Mouse (Mus musculus) cerebellum, adult 8-10 months (tissue): Measurements from ENCODE around the gene Agpat2.

Experiments
- DNase-seq: peaks from one replicate; pipeline ENCODE4 v3.0.0; 2022

The Agpat2 gene

GRCm38 (mm10) chr2:26571826-26572225 lies 32.4 kb downstream of the Agpat2 start:
- no peak for DNase-seq

GRCm38 (mm10) chr2:26571400-26571799 lies 32.8 kb downstream of the Agpat2 start:
- no peak for DNase-seq

- peak; percentile 25 for DNase-seq
Observed at GRCm38 (mm10) chr2:26570034-26570433, 34.2 kb downstream of the Agpat2 start.

- DNase-seq: peak; percentile 26
Observed at GRCm38 (mm10) chr2:26566221-26566620, 38.0 kb downstream of the Agpat2 start.

GRCm38 (mm10) chr2:26561351-26562016 lies 42.7 kb downstream of the Agpat2 start:
- no peak for DNase-seq

GRCm38 (mm10) chr2:26560506-26560905 lies 43.7 kb downstream of the Agpat2 start:
- no peak for DNase-seq

GRCm38 (mm10) chr2:26556535-26556993 lies 47.7 kb downstream of the Agpat2 start:
- no peak for DNase-seq

GRCm38 (mm10) chr2:26555076-26555475 lies 49.1 kb downstream of the Agpat2 start:
- DNase-seq: no peak

- no peak for DNase-seq
Observed at GRCm38 (mm10) chr2:26553904-26554303, 50.3 kb downstream of the Agpat2 start.

- no peak for DNase-seq
Observed at GRCm38 (mm10) chr2:26552066-26552465, 52.2 kb downstream of the Agpat2 start.

- no peak for DNase-seq
Observed at GRCm38 (mm10) chr2:26551446-26551845, 52.8 kb downstream of the Agpat2 start.

GRCm38 (mm10) chr2:26550777-26551176 lies 53.4 kb downstream of the Agpat2 start:
- DNase-seq: no peak

- DNase-seq: no peak
Observed at GRCm38 (mm10) chr2:26550205-26550604, 54.0 kb downstream of the Agpat2 start.

- DNase-seq: no peak
Observed at GRCm38 (mm10) chr2:26549801-26550200, 54.4 kb downstream of the Agpat2 start.

- DNase-seq: peak; percentile 16
Observed at GRCm38 (mm10) chr2:26547481-26547880, 56.7 kb downstream of the Agpat2 start.

GRCm38 (mm10) chr2:26544265-26544664 lies 60.0 kb downstream of the Agpat2 start:
- DNase-seq: no peak

- no peak for DNase-seq
Observed at GRCm38 (mm10) chr2:26543768-26544167, 60.4 kb downstream of the Agpat2 start.

GRCm38 (mm10) chr2:26543155-26543554 lies 61.1 kb downstream of the Agpat2 start:
- no peak for DNase-seq
